Mouse (Mus musculus) central nervous system, embryonic 14 days (tissue): Measurements from ENCODE around the gene 1810013L24Rik. TPM values are rescaled to one million over a fixed set of nuclear protein-coding genes. Genes with fewer than 3 reads are reported as not detected.

Source experiments
- polyA plus RNA-seq: library from polyadenylated mRNA; depleted of rRNA; stranded (reverse); fragments of >200 nt; gene quantifications from 2 replicates; pipeline ENCODE4 v1.2.3, GENCODE M21; 2012; rRNA removed

The 1810013L24Rik gene
- 41.5 and 46.4 TPM in 2 replicates for polyA plus RNA-seq

GRCm38 (mm10) chr16:8829564-8830359, at the start of gene 1810013L24Rik:
Gene 1810013L24Rik (plus strand): TSS chr16:8830100.

GRCm38 (mm10) chr16:8791949-8792557, 37.8 kb upstream of the 1810013L24Rik start, which contains the start of gene Usp7:
Gene Usp7 (minus strand): TSS chr16:8792308.

Other genes with a start within 250 kb of the 1810013L24Rik start
- gene Pmm2, start 192.4 kb upstream of the 1810013L24Rik start, polyA plus RNA-seq, result 56.5 and 57.5 TPM in 2 replicates
- gene Tmem186, start 192.4 kb upstream of the 1810013L24Rik start, polyA plus RNA-seq, result 18.9 and 20.9 TPM in 2 replicates
- 118 and 140 TPM in 2 replicates for gene Carhsp1, start 157.9 kb upstream of the 1810013L24Rik start, polyA plus RNA-seq
- not detected in 2 replicates for gene Gm5767, start 149.3 kb upstream of the 1810013L24Rik start, polyA plus RNA-seq
- 126 and 127 TPM in 2 replicates for gene Usp7, start 37.8 kb upstream of the 1810013L24Rik start, polyA plus RNA-seq